Mouse (Mus musculus): ENCODE data around the gene Glrx5. TPM values are rescaled to one million over a fixed set of nuclear protein-coding genes. Genes with fewer than 3 reads are reported as not detected.

The Glrx5 gene
- total RNA-seq, 4 experiments from 2014 or later: 132 to 279 (median 202) TPM

- no peak for DNase-seq
Observed at GRCm38 (mm10) chr12:105031081-105032058, 1.1 kb upstream of the Glrx5 start.

DNA sequence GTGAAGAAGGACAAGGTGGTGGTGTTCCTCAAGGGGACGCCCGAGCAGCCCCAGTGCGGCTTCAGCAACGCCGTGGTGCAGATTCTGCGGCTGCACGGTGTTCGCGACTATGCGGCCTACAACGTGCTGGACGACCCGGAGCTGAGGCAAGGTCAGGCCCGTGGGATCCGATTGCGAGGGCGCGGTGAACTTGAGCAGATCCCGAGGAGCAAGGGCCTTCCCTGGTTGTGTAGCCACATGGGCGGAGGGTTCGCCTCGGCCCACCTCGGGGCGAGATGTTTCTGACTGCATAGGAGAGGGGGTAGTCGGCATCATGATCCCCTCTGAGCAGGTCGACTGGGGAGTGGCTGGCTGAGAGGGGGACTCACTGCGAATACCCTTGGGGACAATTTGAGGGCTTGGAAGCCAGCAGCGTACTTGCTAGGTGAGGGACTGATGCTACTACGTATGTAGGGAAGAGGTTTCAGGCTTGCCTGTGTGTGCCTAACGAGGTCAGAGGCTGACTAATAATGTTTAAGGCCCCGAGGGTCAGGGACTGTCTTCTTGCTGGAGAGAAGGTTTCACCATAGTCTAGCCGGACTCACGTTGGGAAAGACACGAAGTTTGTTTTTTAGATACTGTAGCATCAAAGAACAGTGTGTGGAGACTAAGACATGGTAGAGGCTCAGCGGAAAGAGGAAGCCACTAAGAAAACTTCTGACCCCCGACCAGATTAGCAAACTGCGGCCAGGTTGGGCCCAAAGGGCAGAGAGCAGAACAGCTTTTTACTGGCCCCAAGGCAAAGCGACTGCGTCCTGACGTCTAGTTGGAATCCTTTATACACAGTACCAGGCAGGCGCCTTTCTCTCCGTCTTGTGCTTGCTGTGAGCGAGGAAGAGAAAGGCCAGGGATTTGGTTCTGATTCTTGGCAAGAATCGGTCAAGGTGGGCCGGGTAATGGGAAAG is 616 bp downstream of the Glrx5 start:
- peak; percentile 68 for DNase-seq

- DNase-seq: no peak
Observed at GRCm38 (mm10) chr12:105034130-105034769, 1.8 kb downstream of the Glrx5 start.

DNA sequence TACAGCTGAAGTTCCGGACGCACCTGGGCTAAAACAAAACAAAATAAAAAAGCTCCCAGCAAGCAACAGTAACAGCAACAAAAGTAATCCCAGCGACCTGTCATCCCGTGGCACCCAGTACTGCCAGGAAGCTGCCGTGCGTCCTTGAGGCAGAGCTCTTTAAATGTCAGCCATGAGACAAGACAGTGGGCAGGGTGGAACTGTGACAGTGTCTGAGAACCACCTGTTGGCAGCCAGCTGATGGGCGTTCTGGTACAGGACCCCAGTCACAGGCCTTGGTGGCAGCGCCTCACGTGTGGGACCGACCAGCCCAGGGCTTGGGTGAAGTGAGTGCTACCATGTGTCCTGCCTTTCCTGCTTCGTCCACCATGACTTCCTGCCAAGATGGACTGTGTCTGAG is 5.7 kb downstream of the Glrx5 start:
- DNase-seq: no peak

DNA sequence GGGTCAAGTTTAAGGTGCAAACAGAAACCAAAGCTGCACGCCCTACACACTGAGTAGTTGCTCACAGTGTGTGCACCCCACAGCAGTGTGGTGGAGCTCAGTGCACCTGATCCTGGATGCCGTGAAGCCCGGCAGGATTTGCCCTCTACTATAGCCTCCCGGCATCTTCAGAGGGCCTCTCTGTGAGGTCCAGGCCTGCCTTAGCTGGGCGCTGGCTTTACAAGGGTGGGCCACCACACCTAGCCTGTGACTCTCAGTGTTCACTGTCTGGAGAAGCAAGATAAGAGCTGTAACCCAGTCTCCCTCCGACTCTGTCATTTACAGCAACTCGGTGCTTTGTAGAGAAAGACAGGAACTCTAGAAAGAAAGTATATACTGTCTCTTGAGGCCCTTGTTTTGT is 6.4 kb downstream of the Glrx5 start:
- no peak for DNase-seq

DNA sequence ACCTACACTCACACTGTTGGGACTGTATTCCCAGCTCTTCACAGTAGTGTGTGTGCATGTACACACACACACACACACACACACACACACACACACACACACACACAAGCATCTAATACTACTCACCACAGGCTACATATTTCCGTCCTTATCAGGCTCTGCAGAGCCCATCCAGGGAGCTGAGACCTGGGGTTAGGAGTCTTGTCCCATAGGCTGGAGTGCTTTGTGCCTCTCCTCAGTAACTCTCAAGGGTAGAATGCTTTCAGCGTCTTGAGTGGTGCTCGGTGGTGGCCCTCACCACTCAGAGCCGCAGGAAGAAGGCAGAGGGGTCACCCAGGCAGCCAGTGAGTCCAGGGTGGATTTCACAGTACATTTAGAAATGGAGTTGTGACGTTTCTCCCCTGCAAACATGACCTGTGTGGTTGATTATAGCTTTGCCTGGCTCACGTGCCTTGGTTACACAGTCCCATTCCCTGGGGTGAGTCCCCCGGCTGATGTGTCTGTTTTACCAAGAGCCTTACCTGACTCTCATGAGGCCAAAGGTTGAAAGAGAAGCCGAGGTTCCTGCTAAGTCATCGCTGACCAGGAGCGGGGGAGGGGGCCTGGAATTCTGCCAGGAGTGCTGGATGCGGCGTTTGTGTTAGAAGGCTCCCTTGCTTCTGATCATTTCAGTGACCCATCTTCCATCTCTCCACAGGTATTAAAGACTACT is 7.2 kb downstream of the Glrx5 start:
- no peak for DNase-seq

GRCm38 (mm10) chr12:105040950-105041349 is 8.5 kb downstream of the Glrx5 start:
- no peak for DNase-seq

GRCm38 (mm10) chr12:105043081-105043480 is 10.6 kb downstream of the Glrx5 start:
- DNase-seq: no peak

- no peak for DNase-seq
Observed at GRCm38 (mm10) chr12:105044775-105045174, 12.3 kb downstream of the Glrx5 start.

- no peak for DNase-seq
Observed at GRCm38 (mm10) chr12:105048301-105048863, 15.9 kb downstream of the Glrx5 start.

- DNase-seq: no peak
Observed at GRCm38 (mm10) chr12:105049813-105050212, 17.3 kb downstream of the Glrx5 start.

DNA sequence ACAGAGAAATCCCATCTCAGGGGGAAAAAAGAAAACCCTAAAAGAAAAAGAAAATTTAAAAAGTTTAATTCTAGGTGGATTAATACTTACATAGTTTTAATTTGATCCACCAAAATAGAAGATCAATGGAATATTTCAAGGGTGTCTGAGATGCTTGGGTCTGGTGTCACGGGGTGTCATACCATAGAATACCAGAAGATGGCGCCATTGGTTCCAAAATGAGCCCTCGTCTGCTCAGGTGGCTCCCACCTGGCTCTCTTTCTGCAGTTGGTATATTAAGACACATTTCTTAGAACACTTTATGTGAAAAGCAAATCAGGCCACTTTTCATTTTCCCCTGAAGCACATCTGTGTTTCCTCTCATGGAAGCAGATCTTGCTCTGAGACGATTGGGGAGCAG is 18.4 kb downstream of the Glrx5 start:
- no peak for DNase-seq

- no peak for DNase-seq
Observed at GRCm38 (mm10) chr12:105054041-105054440, 21.6 kb downstream of the Glrx5 start.

- DNase-seq: no peak
Observed at GRCm38 (mm10) chr12:105055308-105055707, 22.8 kb downstream of the Glrx5 start.

DNA sequence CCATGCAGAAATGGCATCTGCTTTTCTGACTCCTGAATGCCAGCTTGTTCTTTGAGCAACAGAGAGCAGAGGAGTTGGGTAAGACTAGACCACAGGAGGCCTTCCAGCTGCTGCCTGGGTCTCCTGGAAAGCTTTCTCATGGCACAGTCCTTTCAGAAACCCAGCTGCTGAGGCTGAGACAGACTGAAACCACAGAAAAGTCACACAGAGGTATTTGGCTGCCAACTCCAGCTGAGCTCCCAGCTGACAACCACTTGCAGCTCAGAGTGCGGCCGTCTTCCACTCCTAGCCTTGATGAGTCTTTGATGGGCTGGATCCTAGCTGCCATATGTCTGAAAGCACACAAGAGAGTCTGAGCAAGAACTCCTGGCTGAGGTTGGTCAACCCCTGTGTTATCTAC is 27.5 kb downstream of the Glrx5 start:
- no peak for DNase-seq

DNA sequence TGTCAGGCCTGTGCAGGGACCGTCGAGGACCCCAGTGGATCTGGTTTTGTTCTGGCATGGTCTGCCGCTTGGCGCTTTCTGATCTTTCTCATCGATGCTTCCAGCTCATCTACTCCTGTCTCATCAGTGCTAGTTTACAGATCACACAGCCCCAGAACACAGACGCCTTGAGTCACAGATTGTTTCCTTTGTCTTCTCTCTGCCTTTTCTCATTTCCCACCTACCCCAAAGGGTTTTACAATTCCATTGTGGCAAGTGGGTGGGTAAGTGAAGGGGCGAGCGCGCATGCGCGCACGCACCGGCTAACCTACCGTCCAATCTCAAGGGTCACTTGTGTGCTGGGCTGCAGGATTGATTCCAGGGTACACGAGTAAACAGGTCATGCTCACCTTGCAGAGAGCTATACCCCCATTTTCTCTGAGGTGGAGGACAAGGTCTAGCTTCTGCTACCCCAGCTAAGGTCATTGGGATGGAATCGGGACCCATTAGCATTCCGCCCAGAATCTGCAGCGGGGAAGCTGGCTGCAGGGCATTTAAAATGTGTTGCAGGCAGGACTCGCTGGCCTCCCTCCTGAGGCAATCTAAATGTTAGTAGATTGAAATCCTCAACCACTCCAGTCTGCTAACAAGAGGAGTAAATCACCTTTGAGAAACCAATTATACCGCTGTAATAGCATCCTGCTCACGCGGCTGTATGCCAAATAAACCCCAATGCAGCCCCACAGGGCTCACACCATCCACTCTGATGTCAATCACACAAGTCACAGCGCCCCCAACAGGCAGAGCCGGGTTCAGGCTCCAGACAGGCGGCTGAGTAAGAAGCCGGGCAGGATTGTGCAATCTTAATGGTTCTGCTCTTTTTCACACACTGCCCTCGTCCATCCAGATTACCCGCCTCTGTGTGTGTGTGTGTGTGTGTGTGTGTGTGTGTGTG is 31.0 kb downstream of the Glrx5 start:
- DNase-seq: no peak

DNA sequence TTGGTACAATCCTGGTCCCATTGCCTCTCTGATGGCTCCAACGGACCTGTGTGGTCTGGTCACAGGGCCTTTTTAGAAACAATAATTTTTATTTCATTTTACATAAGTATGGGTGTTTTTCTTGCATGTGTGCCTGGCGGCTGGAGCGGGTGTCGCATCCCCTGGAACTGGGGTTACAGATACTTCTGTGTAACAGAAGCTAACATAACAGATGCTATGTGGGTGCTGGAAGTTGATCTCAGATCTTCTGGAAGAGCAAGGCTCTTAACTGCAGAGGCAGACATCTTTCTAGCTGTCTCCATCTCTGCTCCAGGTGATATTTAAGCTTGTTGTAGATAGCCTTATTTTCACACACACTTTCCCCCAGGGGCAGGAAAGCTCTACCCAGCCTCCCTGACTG is 31.7 kb downstream of the Glrx5 start:
- DNase-seq: no peak

- DNase-seq: no peak
Observed at GRCm38 (mm10) chr12:105065119-105065518, 32.6 kb downstream of the Glrx5 start.

DNA sequence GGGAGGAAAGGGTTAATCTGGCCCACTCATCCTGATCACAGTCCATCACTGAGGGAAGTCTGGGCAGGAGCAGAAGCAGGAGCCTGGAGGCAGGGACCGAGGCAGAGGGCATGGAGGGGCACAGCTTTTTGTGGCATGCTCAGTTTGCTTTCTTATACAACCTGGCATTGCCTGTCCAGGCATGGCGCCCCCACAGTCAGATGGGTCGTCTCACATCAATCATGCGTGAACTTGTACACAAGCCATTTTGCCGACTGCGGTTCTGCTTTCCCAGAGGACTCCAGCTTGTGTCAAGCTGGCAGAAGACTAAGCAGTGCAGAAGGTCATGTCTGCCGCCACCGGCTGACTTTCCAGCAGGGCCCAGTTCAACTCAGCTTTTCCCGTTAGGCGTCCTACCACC is 34.0 kb downstream of the Glrx5 start:
- DNase-seq: no peak

DNA sequence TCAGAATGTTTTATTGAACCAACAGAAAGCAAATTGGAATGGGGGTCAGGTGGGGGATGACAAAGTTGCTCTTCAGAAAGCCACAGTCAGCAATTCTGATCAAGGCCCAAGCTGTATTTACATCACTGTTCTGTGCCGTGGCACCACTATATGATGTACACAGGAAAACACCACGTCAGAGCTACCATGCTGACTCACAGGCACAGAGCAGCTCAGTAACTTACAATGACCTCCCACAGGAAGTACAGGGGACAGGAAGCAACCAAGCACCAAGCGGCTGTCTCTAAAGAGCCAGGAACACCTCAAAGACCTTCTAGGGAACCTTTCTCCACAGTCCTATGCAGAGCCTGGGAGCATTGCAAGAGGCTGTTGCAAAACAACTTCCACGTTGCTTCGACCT is 36.4 kb downstream of the Glrx5 start:
- DNase-seq: no peak

Data from adrenal gland, adult 8-10 months (tissue).